Mouse (Mus musculus) G1E-ER4 (cell line): ENCODE data around the gene Hs6st3. TPM values are rescaled to one million over a fixed set of nuclear protein-coding genes. Genes with fewer than 3 reads are reported as not detected.

Experiments
- GATA1 ChIP-seq: IDR thresholded peaks from one replicate; pipeline ENCODE4 v1.8.0; 2012; ENCODE audit warnings: low read length, inconsistent platforms
- polyA plus RNA-seq: library from polyadenylated mRNA; stranded (reverse); fragments of >175 nt; gene quantifications from 2 replicates; pipeline ENCODE4 v1.2.3, GENCODE M21; 2012

Gene Hs6st3
- polyA plus RNA-seq, 1 experiment, result not detected

- TF ChIP-seq GATA1, result no peak
Observed at GRCm38 (mm10) chr14:119347236-119347635, 209.1 kb downstream of the Hs6st3 start.

GRCm38 (mm10) chr14:119361414-119361813 is 223.3 kb downstream of the Hs6st3 start:
- TF ChIP-seq GATA1, result no peak

- no peak for TF ChIP-seq GATA1
Observed at GRCm38 (mm10) chr14:119367866-119368425, 229.8 kb downstream of the Hs6st3 start.

- no peak for TF ChIP-seq GATA1
Observed at GRCm38 (mm10) chr14:119369274-119369673, 231.1 kb downstream of the Hs6st3 start.

- TF ChIP-seq GATA1, result no peak
Observed at GRCm38 (mm10) chr14:119370013-119370412, 231.9 kb downstream of the Hs6st3 start.

GRCm38 (mm10) chr14:119379303-119379702 is 241.2 kb downstream of the Hs6st3 start:
- no peak for TF ChIP-seq GATA1

- TF ChIP-seq GATA1, result no peak
Observed at GRCm38 (mm10) chr14:119401618-119402017, 263.5 kb downstream of the Hs6st3 start.

GRCm38 (mm10) chr14:119409334-119410050 is 271.4 kb downstream of the Hs6st3 start:
- TF ChIP-seq GATA1, result no peak

- no peak for TF ChIP-seq GATA1
Observed at GRCm38 (mm10) chr14:119422894-119423293, 284.8 kb downstream of the Hs6st3 start.

GRCm38 (mm10) chr14:119450471-119450870 is 312.3 kb downstream of the Hs6st3 start:
- no peak for TF ChIP-seq GATA1

GRCm38 (mm10) chr14:119451594-119451993 is 313.5 kb downstream of the Hs6st3 start:
- TF ChIP-seq GATA1, result no peak

GRCm38 (mm10) chr14:119452382-119452781 is 314.2 kb downstream of the Hs6st3 start:
- no peak for TF ChIP-seq GATA1

GRCm38 (mm10) chr14:119452797-119453196 is 314.7 kb downstream of the Hs6st3 start:
- no peak for TF ChIP-seq GATA1

- no peak for TF ChIP-seq GATA1
Observed at GRCm38 (mm10) chr14:119464308-119464707, 326.2 kb downstream of the Hs6st3 start.

- TF ChIP-seq GATA1, result no peak
Observed at GRCm38 (mm10) chr14:119464883-119465282, 326.7 kb downstream of the Hs6st3 start.

- TF ChIP-seq GATA1, result no peak
Observed at GRCm38 (mm10) chr14:119466899-119467588, 328.9 kb downstream of the Hs6st3 start.

GRCm38 (mm10) chr14:119476582-119476981 is 338.4 kb downstream of the Hs6st3 start:
- TF ChIP-seq GATA1, result no peak

GRCm38 (mm10) chr14:119477836-119478235 is 339.7 kb downstream of the Hs6st3 start:
- TF ChIP-seq GATA1, result no peak
